Mouse (Mus musculus) embryonic fibroblast, embryonic 13.5 days (primary cell): ENCODE measurements around the gene Tagap1.
"Not testable (repeated sequence)": the region's sequence is repeated elsewhere in the genome, so short reads cannot be mapped to it uniquely, and the experiment has no call there.

ENCODE experiments used
- CTCF ChIP-seq: IDR thresholded peaks from 2 replicates; pipeline ENCODE4 v1.5.1; 2011; ENCODE audit warnings: mild to moderate bottlenecking, control low read depth, low read length, moderate library complexity, borderline replicate concordance; ENCODE audit not compliant: insufficient read depth
- POLR2A ChIP-seq: IDR thresholded peaks from 2 replicates; pipeline ENCODE4 v1.6.1; 2011; ENCODE audit warnings: low read depth, mild to moderate bottlenecking, control low read depth, low read length, moderate library complexity

DNA sequence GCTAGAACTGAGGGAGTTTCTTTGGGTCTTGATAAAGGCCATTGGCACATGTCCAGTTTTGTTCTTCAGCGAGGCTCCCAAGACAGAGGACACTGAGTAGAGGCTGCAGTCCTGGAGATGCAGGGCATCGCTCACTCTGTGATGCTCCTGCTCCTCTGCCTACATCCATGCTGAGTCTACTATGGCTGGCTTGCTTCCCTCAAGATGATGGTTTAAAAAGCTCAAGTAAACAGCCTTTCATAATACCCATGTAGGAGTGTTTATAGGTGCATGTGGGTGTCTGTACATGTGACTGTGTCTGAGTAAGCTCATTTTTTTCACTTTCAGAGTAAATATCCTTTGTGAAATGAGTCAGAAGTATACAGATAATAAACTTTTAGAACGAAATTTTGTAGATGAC, 14.0 kb upstream of the Tagap1 start:
- TF ChIP-seq CTCF, POLR2A: not testable (repeated sequence)
